Mouse (Mus musculus): ENCODE results near the gene Capn5. TPM values are rescaled to one million over a fixed set of nuclear protein-coding genes. Genes with fewer than 3 reads are reported as not detected.

Capn5 gene
- total and polyA plus RNA-seq, 2 experiments from 2014 or later = 20.9 to 51.9 TPM

DNA sequence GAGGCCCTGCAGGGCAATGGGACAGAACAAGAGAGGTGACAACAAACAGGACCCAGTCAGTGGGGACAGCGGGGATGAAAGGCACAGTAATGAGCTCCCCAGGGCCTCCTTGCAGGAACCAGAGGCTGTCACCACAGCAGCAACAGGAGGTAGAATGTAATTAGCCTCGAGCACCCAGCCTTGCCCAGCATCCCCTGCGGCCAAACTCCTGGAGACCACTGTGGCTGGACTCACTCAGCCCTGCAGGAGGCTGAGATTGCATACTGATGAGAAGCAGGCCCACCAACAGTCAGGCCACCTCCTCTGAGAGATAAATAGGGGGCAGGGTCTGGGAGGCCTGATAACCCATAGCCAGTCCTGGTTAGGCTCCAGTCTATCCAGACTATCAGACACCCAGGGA lies 28.3 kb downstream of the Capn5 start:
- DNase-seq (ENCODE audit: low spot score) (no peak), ATAC-seq (ENCODE audit: low FRiP score) (no peak)
- Histone ChIP-seq H3K4me1 (ENCODE audit: insufficient read depth, low read length) (no peaks in the 10 kb centered on the region), H3K9me3 (ENCODE audit: low read length) (no peaks in the 10 kb centered on the region), H3K9ac (replicated peaks; ENCODE audit: low read length, poor library complexity, severe bottlenecking) (no peak overlapping the region), H3K27ac (ENCODE audit: low read depth, low read length) (no peak overlapping the region), H3K4me3 (ENCODE audit: low read depth, low read length) (no peak overlapping the region), H3K36me3 (ENCODE audit: insufficient read depth, low read length) (peaks cover 4% of the 10 kb centered on the region; the same call in 1 of the 2 replicates), H3K4me2 (ENCODE audit: low read depth, low read length, poor library complexity, severe bottlenecking) (no peak overlapping the region), H3K27me3 (ENCODE audit: insufficient read depth, low read length) (no peaks in the 10 kb centered on the region)
- WGBS = 21% methylated on average over 3 of the region's 3 CpGs
- no peak for TF ChIP-seq CTCF (IDR thresholded peaks at IDR 0.05)

GRCm38 (mm10) chr7:98148721-98149407 lies 29.2 kb downstream of the Capn5 start:
- no peaks in the 10 kb centered on the region for H3K27me3 ChIP-seq (ENCODE audit: insufficient read depth, low read length)
- ATAC-seq (ENCODE audit: low FRiP score) (no peak), DNase-seq (ENCODE audit: low spot score) (no peak)
- no peak overlapping the region for H3K9ac ChIP-seq (replicated peaks; ENCODE audit: low read length, poor library complexity, severe bottlenecking)
- no peaks in the 10 kb centered on the region for H3K4me1 ChIP-seq (ENCODE audit: insufficient read depth, low read length)
- H3K27ac ChIP-seq (ENCODE audit: low read depth, low read length) = no peak overlapping the region
- TF ChIP-seq CTCF (IDR thresholded peaks at IDR 0.05) = no peak
- H3K9me3 ChIP-seq (ENCODE audit: low read length) = no peaks in the 10 kb centered on the region
- no peak overlapping the region for H3K4me3 ChIP-seq (ENCODE audit: low read depth, low read length)
- WGBS = 73% methylated on average over 10 of the region's 10 CpGs
- H3K4me2 ChIP-seq (ENCODE audit: low read depth, low read length, poor library complexity, severe bottlenecking) = no peak overlapping the region
- H3K36me3 ChIP-seq (ENCODE audit: insufficient read depth, low read length) = peaks cover 9% of the 10 kb centered on the region; the same call in 1 of the 2 replicates

- H3K27me3 ChIP-seq (ENCODE audit: insufficient read depth, low read length) = no peaks in the 10 kb centered on the region
- 47% methylated on average over 8 of the region's 8 CpGs for WGBS
- TF ChIP-seq CTCF (IDR thresholded peaks at IDR 0.05) = no peak
- no peak overlapping the region for H3K4me2 ChIP-seq (ENCODE audit: low read depth, low read length, poor library complexity, severe bottlenecking)
- H3K27ac ChIP-seq (ENCODE audit: low read depth, low read length) = no peak overlapping the region
- no peaks in the 10 kb centered on the region for H3K4me1 ChIP-seq (ENCODE audit: insufficient read depth, low read length)
- H3K4me3 ChIP-seq (ENCODE audit: low read depth, low read length) = no peak overlapping the region
- no peak for DNase-seq (ENCODE audit: low spot score)
- no peaks in the 10 kb centered on the region for H3K9me3 ChIP-seq (ENCODE audit: low read length)
- ATAC-seq (ENCODE audit: low FRiP score) = no peak
- H3K9ac ChIP-seq (replicated peaks; ENCODE audit: low read length, poor library complexity, severe bottlenecking) = no peak overlapping the region
- H3K36me3 ChIP-seq (ENCODE audit: insufficient read depth, low read length) = peaks cover 6% of the 10 kb centered on the region; the same call in 1 of the 2 replicates
Observed at GRCm38 (mm10) chr7:98147766-98148165, 30.3 kb downstream of the Capn5 start.

GRCm38 (mm10) chr7:98146447-98146845 lies 31.6 kb downstream of the Capn5 start:
- no peak overlapping the region for H3K9ac ChIP-seq (replicated peaks; ENCODE audit: low read length, poor library complexity, severe bottlenecking)
- no peak for DNase-seq (ENCODE audit: low spot score)
- ATAC-seq (ENCODE audit: low FRiP score) = no peak
- no peaks in the 10 kb centered on the region for H3K9me3 ChIP-seq (ENCODE audit: low read length)
- peaks cover 6% of the 10 kb centered on the region; the same call in 1 of the 2 replicates for H3K36me3 ChIP-seq (ENCODE audit: insufficient read depth, low read length)
- 84% methylated on average over 8 of the region's 8 CpGs for WGBS
- no peak for TF ChIP-seq CTCF (IDR thresholded peaks at IDR 0.05)
- H3K27ac ChIP-seq (ENCODE audit: low read depth, low read length) = no peak overlapping the region
- no peaks in the 10 kb centered on the region for H3K4me1 ChIP-seq (ENCODE audit: insufficient read depth, low read length)
- no peaks in the 10 kb centered on the region for H3K27me3 ChIP-seq (ENCODE audit: insufficient read depth, low read length)
- H3K4me3 ChIP-seq (ENCODE audit: low read depth, low read length) = no peak overlapping the region
- no peak overlapping the region for H3K4me2 ChIP-seq (ENCODE audit: low read depth, low read length, poor library complexity, severe bottlenecking)

DNA sequence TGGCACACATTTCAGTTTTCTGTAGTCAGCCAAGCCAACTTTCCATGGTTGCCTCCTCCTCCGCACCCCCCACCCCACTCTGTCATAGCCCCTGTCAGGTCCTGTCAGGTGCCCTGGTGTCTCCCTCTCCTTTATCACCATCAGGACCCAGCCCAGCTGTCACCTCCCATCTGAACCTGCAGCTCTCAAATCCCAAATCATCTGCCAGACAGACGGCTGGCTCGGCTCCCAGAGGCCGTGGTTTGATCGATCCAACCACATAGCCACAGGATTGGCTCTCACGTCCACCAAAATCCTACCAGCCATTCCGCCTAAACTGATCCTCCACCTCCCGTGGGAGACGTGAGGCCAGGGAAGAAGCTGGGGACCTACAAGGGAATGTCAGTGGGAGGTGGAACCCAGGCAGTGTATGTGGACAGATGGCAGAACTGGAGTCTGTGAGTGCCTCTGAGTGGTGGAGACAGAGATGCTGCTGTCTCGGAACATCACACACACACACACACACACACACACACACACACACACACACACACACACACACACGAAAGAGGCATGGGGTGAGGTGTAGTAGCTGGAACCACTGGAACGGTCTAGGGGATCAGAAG lies 32.1 kb downstream of the Capn5 start:
- TF ChIP-seq CTCF (IDR thresholded peaks at IDR 0.05) = no peak

DNA sequence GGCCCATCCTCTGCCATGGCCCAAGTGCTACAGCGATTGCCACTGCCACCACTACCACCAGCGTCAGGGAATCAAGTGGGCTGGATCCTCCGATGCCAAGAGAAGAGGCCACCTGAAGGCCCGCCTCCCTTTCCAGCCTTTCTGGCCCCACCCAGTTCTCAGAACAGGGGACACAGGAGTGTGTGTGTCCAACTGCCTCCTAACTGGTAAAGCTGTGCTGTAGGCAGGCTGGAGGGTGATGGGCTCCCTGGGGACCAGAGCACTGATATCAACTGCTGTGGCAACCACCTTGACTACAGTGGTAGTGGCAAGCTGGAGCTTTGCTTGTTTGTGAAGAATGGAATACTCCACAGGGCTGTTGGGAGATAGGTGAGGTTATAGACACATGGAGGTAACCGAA lies 32.7 kb downstream of the Capn5 start, which contains the start of gene Omp:
TSS of gene Omp (minus strand) at position 101 of the 400 bp plus-strand sequence.
- 91% methylated on average over 5 of the region's 5 CpGs for WGBS
- DNase-seq (ENCODE audit: low spot score) = no peak
- ATAC-seq (ENCODE audit: low FRiP score) = no peak
- Histone ChIP-seq H3K4me2 (ENCODE audit: low read depth, low read length, poor library complexity, severe bottlenecking) (no peak within 1 kb of the TSS), H3K36me3 (ENCODE audit: insufficient read depth, low read length) (peaks cover 6% of the 10 kb centered on the region; the same call in 1 of the 2 replicates), H3K9me3 (ENCODE audit: low read length) (no peaks in the 10 kb centered on the region), H3K9ac (replicated peaks; ENCODE audit: low read length, poor library complexity, severe bottlenecking) (0 out of 2 replicates have a peak within 1 kb of the TSS, but pooled peaks have one; percentile 8), H3K27ac (ENCODE audit: low read depth, low read length) (no peak within 1 kb of the TSS), H3K27me3 (ENCODE audit: insufficient read depth, low read length) (no peaks in the 10 kb centered on the region), H3K4me3 (ENCODE audit: low read depth, low read length) (no peak within 1 kb of the TSS), H3K4me1 (ENCODE audit: insufficient read depth, low read length) (no peaks in the 10 kb centered on the region)
- no peak for TF ChIP-seq CTCF (IDR thresholded peaks at IDR 0.05)

More for the DNA sequence above, 32.1 kb downstream of the Capn5 start:
- Histone ChIP-seq H3K9me3 (ENCODE audit: low read length) (no peaks in the 10 kb centered on the region), H3K9ac (replicated peaks; ENCODE audit: low read length, poor library complexity, severe bottlenecking) (no peak overlapping the region), H3K36me3 (ENCODE audit: insufficient read depth, low read length) (peaks cover 6% of the 10 kb centered on the region; the same call in 1 of the 2 replicates), H3K4me3 (ENCODE audit: low read depth, low read length) (no peak overlapping the region), H3K4me1 (ENCODE audit: insufficient read depth, low read length) (no peaks in the 10 kb centered on the region), H3K27ac (ENCODE audit: low read depth, low read length) (no peak overlapping the region), H3K27me3 (ENCODE audit: insufficient read depth, low read length) (no peaks in the 10 kb centered on the region), H3K4me2 (ENCODE audit: low read depth, low read length, poor library complexity, severe bottlenecking) (no peak overlapping the region)
- DNase-seq (ENCODE audit: low spot score) (no peak), ATAC-seq (ENCODE audit: low FRiP score) (no peak)
- 79% methylated on average over 11 of the region's 12 CpGs for WGBS
